ENCODE assay signal across 8 mouse cellular contexts in genomic region chr8:84928456-84929306, GRCm38 (mm10). TPM values are rescaled to one million over a fixed set of nuclear protein-coding genes. Genes with fewer than 3 reads are reported as not detected.
DNase-seq lines count a peak whose midpoint lies in the region; ATAC-seq and TF ChIP-seq lines count a peak whose summit lies in the region.

No protein-coding gene starts in this region.

- peak overlapping the region; percentile 54 for H3K9ac ChIP-seq in forebrain, embryonic 13.5 days
- no peak overlapping the region for H3K9ac ChIP-seq in hindbrain, embryonic 11.5 days (ENCODE audit: low read depth, low read length)

- no peaks in the 10 kb centered on the region for H3K9me3 ChIP-seq in forebrain, embryonic 13.5 days (replicated peaks)
- H3K9me3 ChIP-seq in hindbrain, embryonic 11.5 days (ENCODE audit: control insufficient read depth, low read length), result no peaks in the 10 kb centered on the region

- peak; percentile 80 for ATAC-seq in cerebellum, adult (ENCODE audit: insufficient number of reproducible peaks, low FRiP score, low TSS enrichment)
- ATAC-seq in forebrain, embryonic 13.5 days, result peak; percentile 79
- ATAC-seq in hindbrain, embryonic 11.5 days (ENCODE audit: low FRiP score), result peak; percentile 86
- peak; percentile 95 for ATAC-seq in megakaryocyte, adult 5-6 weeks (ENCODE audit: poor library complexity, severe bottlenecking)

- H3K27ac ChIP-seq in forebrain, embryonic 13.5 days, result no peak overlapping the region
- H3K27ac ChIP-seq in hindbrain, embryonic 11.5 days (ENCODE audit: low read depth, low read length), result no peak overlapping the region
- H3K27ac ChIP-seq in small intestine, adult 2 months (ENCODE audit: insufficient read depth, low read depth, low read length), result no peak overlapping the region

- WGBS in forebrain, embryonic 13.5 days, result 2% methylated on average over 44 of the region's 52 CpGs
- 2% methylated on average over 45 of the region's 52 CpGs for WGBS in hindbrain, embryonic 11.5 days
- 5% methylated on average over 52 of the region's 52 CpGs for WGBS in small intestine, adult 2 months

- peaks cover 52% of the 10 kb centered on the region for H3K36me3 ChIP-seq in forebrain, embryonic 13.5 days (ENCODE audit: poor library complexity, severe bottlenecking)
- H3K36me3 ChIP-seq in hindbrain, embryonic 11.5 days (ENCODE audit: control insufficient read depth, insufficient read depth, low read length), result no peaks in the 10 kb centered on the region
- H3K36me3 ChIP-seq in small intestine, adult 2 months (ENCODE audit: control insufficient read depth, insufficient read depth, low read length), result no peaks in the 10 kb centered on the region

- intact Hi-C loops in heart, postnatal 25 days (cut with DNase I), result loop anchor here (2.0 kb wide), 1 partner anchor 68 kb away; no protein-coding TSS in a partner anchor
- intact Hi-C loops in left cerebral cortex, postnatal 14 days (cut with DNase I), result no loop called here

- peak overlapping the region; percentile 39 for H3K4me3 ChIP-seq in forebrain, embryonic 13.5 days
- H3K4me3 ChIP-seq in hindbrain, embryonic 11.5 days (ENCODE audit: low read depth, low read length), result peak overlapping the region; percentile 26
- no peak overlapping the region for H3K4me3 ChIP-seq in small intestine, adult 2 months (ENCODE audit: low read depth, low read length)

- no peak for TF ChIP-seq POLR2A in small intestine, adult 2 months (IDR thresholded peaks at IDR 0.05; ENCODE audit: low read depth, low read length)

- TF ChIP-seq CTCF in small intestine, adult 2 months (IDR thresholded peaks at IDR 0.05; ENCODE audit: extremely low read depth, insufficient read length, insufficient replicate concordance, low read depth, low read length), result peak; percentile 75; the same call in 1 of the 2 replicates

- H3K27me3 ChIP-seq in forebrain, embryonic 13.5 days, result peaks cover 21% of the 10 kb centered on the region
- H3K27me3 ChIP-seq in hindbrain, embryonic 11.5 days (ENCODE audit: control insufficient read depth, insufficient read depth, low read length), result peaks cover 21% of the 10 kb centered on the region
- H3K27me3 ChIP-seq in small intestine, adult 2 months (ENCODE audit: control insufficient read depth, insufficient read depth, low read length), result peaks cover 21% of the 10 kb centered on the region

- H3K4me2 ChIP-seq in forebrain, embryonic 13.5 days, result peak overlapping the region; percentile 66
- H3K4me2 ChIP-seq in hindbrain, embryonic 11.5 days (replicated peaks; ENCODE audit: low read depth, low read length), result peak overlapping the region; percentile 53

- DNase-seq in heart, adult 11 months, result peak; percentile 92
- no peak for DNase-seq in heart, postnatal 25 days (ENCODE audit: low spot score)
- peak; percentile 89 for DNase-seq in hindbrain, embryonic 11.5 days (ENCODE audit: low spot score)
- peak; percentile 70 to 77 for DNase-seq in left cerebral cortex, postnatal 14 days (ENCODE audit: low spot score in 2 of 2)

- peaks cover 16% of the 10 kb centered on the region for H3K4me1 ChIP-seq in forebrain, embryonic 13.5 days
- H3K4me1 ChIP-seq in hindbrain, embryonic 11.5 days (replicated peaks; ENCODE audit: control insufficient read depth, insufficient read depth, low read length), result no peaks in the 10 kb centered on the region
- 0 out of 2 replicates have a peak, but pooled peaks cover 3% of the 10 kb centered on the region for H3K4me1 ChIP-seq in small intestine, adult 2 months (ENCODE audit: control insufficient read depth, insufficient read depth, insufficient read length, low read length)

RNA-seq across cellular contexts. Expression of gene Mast1, which starts 8.5 kb away (rescaled TPM):
- total RNA-seq in heart, postnatal 25 days (2021), result under 1 TPM; 0.08 to 0.14 TPM
- 31.6 and 37.3 TPM in 2 replicates for polyA plus RNA-seq in forebrain, embryonic 13.5 days (2015; fragmentation: Nextera tagmentation; extraction: Ambion mirVana)
- 10.2 and 11.4 TPM in 2 replicates for polyA plus RNA-seq in hindbrain, embryonic 11.5 days (2014; fragmentation: Nextera tagmentation; extraction: Ambion mirVana)
- 100 to 1,000 TPM; 139 to 146 TPM for total RNA-seq in left cerebral cortex, postnatal 14 days (2021)
- 0.02 TPM in 1 of 2 replicates, not detected in the other for total RNA-seq in megakaryocyte, adult 5-6 weeks (2015)
- 0.07 and 0.08 TPM in 2 replicates for total RNA-seq in megakaryocyte, adult 5-6 weeks (2017)
- 0.50 and 0.71 TPM in 2 replicates for polyA plus RNA-seq in small intestine, adult 2 months (2012; rRNA removed)

RNA-seq across cellular contexts. Expression of gene Rtbdn, which starts 18.1 kb away (rescaled TPM):
- not detected for total RNA-seq in heart, postnatal 25 days (2021)
- 1.2 and 1.8 TPM in 2 replicates for polyA plus RNA-seq in forebrain, embryonic 13.5 days (2015; fragmentation: Nextera tagmentation; extraction: Ambion mirVana)
- polyA plus RNA-seq in hindbrain, embryonic 11.5 days (2014; fragmentation: Nextera tagmentation; extraction: Ambion mirVana), result 0.14 TPM in 1 of 2 replicates, not detected in the other
- 1 to 10 TPM; 1.6 to 2.1 TPM for total RNA-seq in left cerebral cortex, postnatal 14 days (2021)
- total RNA-seq in megakaryocyte, adult 5-6 weeks (2015), result not detected in 2 replicates
- not detected in 2 replicates for total RNA-seq in megakaryocyte, adult 5-6 weeks (2017)
- 0.15 TPM in 1 of 2 replicates, not detected in the other for polyA plus RNA-seq in small intestine, adult 2 months (2012; rRNA removed)

RNA-seq across cellular contexts. Expression of gene Dnase2a, which starts 20.3 kb away (rescaled TPM):
- total RNA-seq in heart, postnatal 25 days (2021), result 1 to 10 TPM; 7.7 to 7.9 TPM
- polyA plus RNA-seq in forebrain, embryonic 13.5 days (2015; fragmentation: Nextera tagmentation; extraction: Ambion mirVana), result 6.9 and 9.4 TPM in 2 replicates
- 5.8 and 6.4 TPM in 2 replicates for polyA plus RNA-seq in hindbrain, embryonic 11.5 days (2014; fragmentation: Nextera tagmentation; extraction: Ambion mirVana)
- total RNA-seq in left cerebral cortex, postnatal 14 days (2021), result 1 to 10 TPM; 2.9 TPM
- 15.2 and 30.1 TPM in 2 replicates for total RNA-seq in megakaryocyte, adult 5-6 weeks (2015)
- total RNA-seq in megakaryocyte, adult 5-6 weeks (2017), result 27.4 and 39.0 TPM in 2 replicates
- polyA plus RNA-seq in small intestine, adult 2 months (2012; rRNA removed), result 4.1 and 5.9 TPM in 2 replicates

RNA-seq across cellular contexts. Expression of gene Klf1, which starts 27.0 kb away (rescaled TPM):
- not detected for total RNA-seq in heart, postnatal 25 days (2021)
- 0.74 and 1.2 TPM in 2 replicates for polyA plus RNA-seq in forebrain, embryonic 13.5 days (2015; fragmentation: Nextera tagmentation; extraction: Ambion mirVana)
- polyA plus RNA-seq in hindbrain, embryonic 11.5 days (2014; fragmentation: Nextera tagmentation; extraction: Ambion mirVana), result 12.0 and 14.8 TPM in 2 replicates
- total RNA-seq in left cerebral cortex, postnatal 14 days (2021), result not detected
- 2.0 and 5.2 TPM in 2 replicates for total RNA-seq in megakaryocyte, adult 5-6 weeks (2015)
- total RNA-seq in megakaryocyte, adult 5-6 weeks (2017), result 1.8 and 8.7 TPM in 2 replicates
- polyA plus RNA-seq in small intestine, adult 2 months (2012; rRNA removed), result 0.30 and 0.38 TPM in 2 replicates

RNA-seq across cellular contexts. Expression of gene Gcdh, which starts 35.0 kb away (rescaled TPM):
- 10 to 100 TPM; 63.1 to 68.2 TPM for total RNA-seq in heart, postnatal 25 days (2021)
- polyA plus RNA-seq in forebrain, embryonic 13.5 days (2015; fragmentation: Nextera tagmentation; extraction: Ambion mirVana), result 33.2 and 34.2 TPM in 2 replicates
- 29.2 and 30.5 TPM in 2 replicates for polyA plus RNA-seq in hindbrain, embryonic 11.5 days (2014; fragmentation: Nextera tagmentation; extraction: Ambion mirVana)
- total RNA-seq in left cerebral cortex, postnatal 14 days (2021), result 10 to 100 TPM; 36.5 to 38.9 TPM
- 7.4 and 8.8 TPM in 2 replicates for total RNA-seq in megakaryocyte, adult 5-6 weeks (2015)
- 9.7 and 11.9 TPM in 2 replicates for total RNA-seq in megakaryocyte, adult 5-6 weeks (2017)
- 32.5 and 53.2 TPM in 2 replicates for polyA plus RNA-seq in small intestine, adult 2 months (2012; rRNA removed)

Comparison
In these comparisons a context has a peak if more than half of its experiments do, and no peak if none do; other contexts are left out.
1. RNA of gene Mast1, which starts 8.5 kb away (total RNA-seq): 139 to 146 TPM in left cerebral cortex, postnatal 14 days; 0.08 to 0.14 TPM in heart, postnatal 25 days and 0.02 to 0.08 TPM in megakaryocyte, adult 5-6 weeks; every median in the first group is over 100 times any median in the second.
2. Peak in every context shown above with its lines, with median percentiles within 50 percentile points of each other: ATAC-seq.